In the genomic region with DNA sequence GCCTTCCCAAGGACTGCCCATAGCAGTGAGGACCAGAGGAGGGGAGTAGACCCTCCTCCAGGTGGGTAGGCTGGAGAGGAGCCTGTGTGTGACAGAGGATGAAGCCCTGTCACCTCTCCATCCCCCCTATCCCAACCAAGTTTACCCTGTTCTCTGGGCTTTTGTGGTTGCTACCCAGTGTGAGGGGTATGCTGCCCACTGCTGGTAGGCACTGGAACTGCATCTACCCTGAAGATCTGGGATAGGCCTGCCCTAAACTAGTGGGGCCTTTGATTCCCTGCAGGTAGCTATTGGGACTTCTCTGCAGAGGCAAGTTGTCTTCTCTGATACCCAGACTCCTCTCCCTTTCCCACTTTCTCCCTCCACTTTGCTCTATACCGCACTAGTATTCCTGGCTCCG, we compare ENCODE assay signal across 9 mouse cellular contexts. TPM values are rescaled to one million over a fixed set of nuclear protein-coding genes. Genes with fewer than 3 reads are reported as not detected.
DNase-seq lines count a peak whose midpoint lies in the region; ATAC-seq and TF ChIP-seq lines count a peak whose summit lies in the region.
"Had no signal": no experiment of that assay in that cellular context is flagged by ENCODE, and none has a peak within 500 bp of the region (broad histone marks: within the 10 kb centered on the region; RNA-seq: fewer than 3 reads in every experiment).

No protein-coding gene starts in this region.

- no peaks in the 10 kb centered on the region for H3K4me1 ChIP-seq in forebrain, postnatal 0 days (ENCODE audit: insufficient read depth)
- no peaks in the 10 kb centered on the region for H3K4me1 ChIP-seq in lung, adult 2 months (ENCODE audit: control insufficient read depth, insufficient read depth, low read length)

- H3K9ac ChIP-seq in forebrain, postnatal 0 days: no peak overlapping the region
- H3K9ac ChIP-seq: embryonic facial prominence, embryonic 15.5 days had no signal

- TF ChIP-seq POLR2A in lung, adult 2 months (IDR thresholded peaks at IDR 0.05; ENCODE audit: borderline replicate concordance, extremely low read depth, low read depth, low read length): no peak

- no peak overlapping the region for H3K4me2 ChIP-seq in forebrain, postnatal 0 days (ENCODE audit: low read depth)
- H3K4me2 ChIP-seq: embryonic facial prominence, embryonic 15.5 days had no signal

- peak; percentile 57 for DNase-seq in ovary, postnatal 10 days (ENCODE audit: low spot score)
- no peak for DNase-seq in ovary, adult 18-20 months (ENCODE audit: low spot score)
- peak; percentile 25 for DNase-seq in c-Kit-positive CD71-positive TER-119-negative erythroid progenitor cells, embryonic 14.5 days (ENCODE audit: low read depth)
- DNase-seq in forebrain, postnatal 0 days: peak; percentile 68
- DNase-seq in kidney, postnatal 14 days: peak; percentile 78
- DNase-seq in lung, adult 2 months: peak; percentile 77
- peak; percentile 73 for DNase-seq in right cerebral cortex, postnatal 14 days

- H3K9me3 ChIP-seq in forebrain, postnatal 0 days (ENCODE audit: low read length): no peaks in the 10 kb centered on the region
- H3K9me3 ChIP-seq: embryonic facial prominence, embryonic 15.5 days; megakaryocyte, embryonic 14.5 days had no signal

- ATAC-seq in forebrain, postnatal 0 days: no peak

- no peaks in the 10 kb centered on the region for H3K27me3 ChIP-seq in forebrain, postnatal 0 days (ENCODE audit: insufficient read depth, low read length)

- no peaks in the 10 kb centered on the region for H3K36me3 ChIP-seq in forebrain, postnatal 0 days (ENCODE audit: insufficient read depth)
- H3K36me3 ChIP-seq: embryonic facial prominence, embryonic 15.5 days had no signal

- WGBS in forebrain, postnatal 0 days: 38% methylated on average over 2 of the region's 2 CpGs
- WGBS in lung, adult 2 months: 75% methylated on average over 2 of the region's 2 CpGs

- peak; percentile 98 for TF ChIP-seq CTCF in forebrain, postnatal 0 days (IDR thresholded peaks at IDR 0.05; ENCODE audit: low read depth)
- peak; percentile 99 for TF ChIP-seq CTCF in lung, adult 2 months (IDR thresholded peaks at IDR 0.05; ENCODE audit: insufficient read depth, low read length)

- H3K27ac ChIP-seq in forebrain, postnatal 0 days (ENCODE audit: low read depth, low read length): no peak overlapping the region
- H3K27ac ChIP-seq: embryonic facial prominence, embryonic 15.5 days had no signal

- H3K4me3 ChIP-seq in forebrain, postnatal 0 days (ENCODE audit: low read depth, low read length): no peak overlapping the region
- no peak overlapping the region for H3K4me3 ChIP-seq in lung, adult 2 months (replicated peaks; ENCODE audit: extremely low read depth, low read depth, low read length)
- H3K4me3 ChIP-seq: embryonic facial prominence, embryonic 15.5 days; megakaryocyte, embryonic 14.5 days had no signal

RNA-seq across cellular contexts. Expression of a gene that starts 22.6 kb away (rescaled TPM):
- 9.5 and 10.1 TPM in 2 replicates for total RNA-seq in forebrain, postnatal 0 days (2014; rRNA removed)
- 0.87 and 1.1 TPM in 2 replicates for polyA plus RNA-seq in forebrain, postnatal 0 days (2015; fragmentation: Nextera tagmentation; extraction: Ambion mirVana)
- 32.0 and 38.4 TPM in 2 replicates for polyA plus RNA-seq in lung, adult 2 months (2012; rRNA removed)

Comparison
In these comparisons a context has a peak if more than half of its experiments do, and no peak if none do; other contexts are left out.
1. RNA of a gene that starts 22.6 kb away (polyA plus RNA-seq): 32.0 to 38.4 TPM in lung, adult 2 months; 0.87 to 1.1 TPM in forebrain, postnatal 0 days; every median in the first group is over 10 times any median in the second.